Mouse (Mus musculus): ENCODE data around the gene Pknox1.
"Not testable (repeated sequence)": the region's sequence is repeated elsewhere in the genome, so short reads cannot be mapped to it uniquely, and the experiment has no call there.

The Pknox1 gene

DNA sequence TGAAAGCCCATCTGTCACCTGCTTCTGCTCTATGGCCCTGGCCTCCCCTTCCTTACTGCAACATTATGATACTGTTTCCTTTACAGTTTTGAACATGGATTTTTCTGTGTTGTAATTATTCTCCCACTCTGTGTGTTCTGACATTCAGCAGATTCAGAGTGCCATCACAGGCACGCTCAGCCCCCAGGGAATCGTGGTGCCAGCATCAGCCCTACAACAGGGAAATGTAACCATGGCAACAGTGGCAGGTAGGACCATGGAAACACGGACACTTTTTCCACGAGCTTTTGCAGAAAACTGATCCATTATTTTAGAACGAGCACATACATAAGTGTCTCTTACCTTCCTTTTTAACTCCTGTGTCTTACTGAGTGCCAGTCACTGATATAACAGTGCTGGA lies 30.5 kb downstream of the Pknox1 start:
- no peak for DNase-seq (ENCODE audit: low spot score in 2 of 2)

DNA sequence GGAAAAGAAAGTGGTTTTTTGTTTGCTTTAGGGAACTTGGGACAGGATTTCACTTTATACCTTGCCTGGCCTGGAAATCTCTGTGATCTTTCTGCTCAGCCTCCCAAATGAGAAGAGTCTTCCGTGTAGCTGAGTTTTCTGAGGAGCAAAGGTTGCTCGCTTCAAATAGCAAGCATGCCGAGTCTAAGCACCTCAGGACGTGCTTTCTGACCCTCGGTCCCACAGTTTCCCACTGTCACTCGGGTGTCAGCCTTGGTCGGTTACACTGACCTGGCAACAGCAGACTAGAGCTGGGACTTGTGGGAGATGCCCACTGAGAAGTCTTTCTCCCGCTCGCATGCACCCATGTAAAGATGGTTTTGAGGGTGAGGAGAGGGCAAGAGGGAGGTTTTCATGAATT lies 33.4 kb downstream of the Pknox1 start:
- DNase-seq (ENCODE audit: low spot score in 2 of 2) = no peak

DNA sequence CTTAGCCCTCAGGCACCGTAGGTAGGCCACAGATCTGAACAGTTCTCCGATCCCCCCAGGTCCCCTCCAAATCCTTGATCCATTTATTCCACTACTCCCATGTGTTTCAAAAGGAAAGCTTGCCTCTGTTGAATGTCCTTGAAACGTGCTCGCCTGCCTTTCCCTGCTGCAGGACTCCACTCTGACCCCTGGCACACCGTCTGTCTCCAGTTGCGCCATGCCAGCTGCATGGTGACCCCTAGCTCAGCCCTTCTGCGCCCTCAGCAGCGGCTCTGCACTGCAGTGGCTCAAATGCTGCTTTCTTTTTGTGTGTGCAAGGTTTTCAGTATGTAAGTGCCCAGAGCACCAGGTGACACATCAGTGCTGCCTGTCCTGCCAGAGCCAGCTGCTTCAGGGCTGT lies 34.1 kb downstream of the Pknox1 start:
- no peak for DNase-seq (ENCODE audit: low spot score in 2 of 2)

DNA sequence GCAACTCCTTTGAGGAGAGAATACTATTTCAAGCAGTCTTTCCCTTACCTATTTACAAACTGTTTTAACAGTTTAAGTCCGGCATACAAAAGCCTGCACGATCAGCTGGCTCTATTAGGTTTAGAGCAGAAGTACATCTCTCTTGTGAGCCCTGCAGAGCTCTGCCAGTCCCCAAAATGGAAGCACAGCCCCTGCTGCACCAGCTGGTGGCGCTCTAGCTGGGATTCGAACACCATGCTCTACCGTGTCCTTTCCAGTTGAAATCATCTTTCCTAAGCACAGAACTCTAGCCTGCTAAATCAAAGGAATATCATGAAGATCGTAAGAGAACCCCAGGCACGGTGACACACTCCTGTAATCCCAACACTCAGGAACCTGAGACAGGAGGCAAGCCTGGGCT lies 41.9 kb downstream of the Pknox1 start:
- DNase-seq (ENCODE audit: low spot score in 2 of 2) = no peak

DNA sequence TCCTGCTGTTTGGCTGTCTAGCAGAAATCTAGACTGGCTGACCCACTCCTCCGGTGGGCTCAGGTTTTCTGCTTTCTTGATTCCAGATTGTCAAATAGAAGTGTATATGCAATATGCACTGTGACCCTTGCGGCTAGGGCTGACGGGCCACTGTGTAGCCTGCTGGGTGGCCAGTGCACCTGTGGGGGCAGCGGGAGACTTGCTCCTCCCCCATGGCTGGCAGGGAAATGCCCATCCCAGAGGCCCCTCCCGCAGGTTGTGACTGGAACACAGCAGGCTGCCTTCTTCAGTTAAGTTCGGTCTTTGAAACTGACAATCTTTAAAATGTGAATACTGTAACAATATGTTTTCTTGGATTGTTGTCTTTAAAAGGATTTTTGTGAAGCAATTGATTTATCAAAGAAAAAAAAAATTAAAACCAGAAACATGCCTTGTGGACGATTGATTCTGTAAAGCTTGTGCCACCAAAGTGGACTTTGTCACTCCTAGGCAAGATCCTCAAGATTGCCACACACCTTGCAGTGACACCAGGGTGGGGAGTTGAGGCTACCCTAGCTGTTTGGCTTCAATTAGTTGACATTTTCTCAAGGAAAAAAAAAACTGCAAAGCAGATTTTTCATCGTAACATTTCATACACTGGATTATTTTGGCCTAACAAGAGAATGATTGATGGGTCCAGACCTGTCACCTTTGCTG lies 42.9 kb downstream of the Pknox1 start:
- DNase-seq (ENCODE audit: low spot score in 2 of 2) = no peak

DNA sequence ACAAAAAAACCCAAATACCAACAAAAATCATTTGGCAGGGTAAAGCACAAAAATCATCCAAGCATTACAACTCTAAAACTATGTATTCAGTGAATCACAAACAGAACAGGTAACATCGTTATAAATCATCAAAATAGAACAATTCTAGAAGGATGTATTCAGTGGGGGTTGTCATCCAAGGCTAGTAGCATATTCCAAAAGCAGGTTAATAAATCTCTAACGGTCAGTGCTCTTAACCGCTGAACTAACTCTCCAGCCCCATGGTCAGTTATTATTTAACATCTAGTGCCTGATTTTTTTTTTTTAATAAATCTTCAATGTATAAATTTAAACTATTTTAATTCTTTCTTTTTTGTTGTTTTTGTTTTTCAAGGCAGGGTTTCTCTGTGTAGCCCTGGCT lies 44.6 kb downstream of the Pknox1 start:
- not testable (repeated sequence) for DNase-seq (ENCODE audit: low spot score in 2 of 2)

DNA sequence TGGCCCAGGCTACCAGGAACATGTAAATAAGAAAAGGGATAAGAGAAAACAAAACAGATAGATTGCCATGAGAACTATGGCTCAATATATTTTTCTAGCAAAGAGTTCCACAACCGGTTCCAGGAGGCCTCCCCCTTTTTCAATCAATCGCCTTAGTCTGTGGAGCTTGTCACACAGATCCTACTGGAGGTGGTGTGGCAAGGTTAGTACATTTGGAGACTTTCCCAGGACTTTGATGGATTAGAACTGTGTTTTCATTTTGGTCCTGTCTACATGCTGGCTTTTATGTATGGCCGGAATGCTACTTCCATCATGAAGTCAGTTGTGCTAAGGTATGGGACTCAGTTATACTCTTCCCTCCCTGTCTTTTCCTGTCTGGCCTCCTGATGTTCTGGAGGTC lies 45.4 kb downstream of the Pknox1 start:
- no peak for DNase-seq (ENCODE audit: low spot score in 2 of 2)

DNA sequence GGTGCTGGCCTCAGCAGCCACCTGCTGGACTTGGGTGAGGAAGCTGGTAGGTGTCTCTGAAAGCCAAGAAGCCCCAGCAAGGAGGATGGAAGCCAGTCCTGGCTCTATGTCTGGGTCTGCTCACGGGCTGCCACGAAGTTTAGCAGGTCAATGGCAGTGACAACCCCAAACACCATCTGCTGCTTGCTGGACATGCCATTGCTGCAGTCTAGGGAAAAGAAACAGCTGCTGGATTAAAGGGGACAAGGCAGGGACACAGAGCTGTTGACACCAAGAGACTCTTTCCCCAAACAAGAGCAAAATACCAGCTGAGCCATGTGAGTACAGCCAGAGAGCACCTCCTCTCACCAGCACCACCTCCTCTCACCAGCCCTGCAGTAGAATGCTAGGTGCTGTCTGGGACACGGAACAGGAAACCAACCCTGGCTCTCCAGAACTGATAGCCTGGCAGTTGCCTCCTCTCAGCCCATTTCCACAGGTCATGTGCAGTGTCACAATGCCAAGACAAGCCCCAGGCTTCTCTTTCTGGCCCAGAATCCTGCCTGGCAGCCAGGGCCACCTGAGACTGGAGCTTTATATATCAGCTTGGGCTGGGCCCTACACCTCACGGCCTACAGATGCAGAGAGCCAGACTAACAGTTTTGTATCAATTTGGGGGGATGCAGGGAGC lies 48.7 kb downstream of the Pknox1 start:
- DNase-seq (ENCODE audit: low spot score in 2 of 2) = no peak

DNA sequence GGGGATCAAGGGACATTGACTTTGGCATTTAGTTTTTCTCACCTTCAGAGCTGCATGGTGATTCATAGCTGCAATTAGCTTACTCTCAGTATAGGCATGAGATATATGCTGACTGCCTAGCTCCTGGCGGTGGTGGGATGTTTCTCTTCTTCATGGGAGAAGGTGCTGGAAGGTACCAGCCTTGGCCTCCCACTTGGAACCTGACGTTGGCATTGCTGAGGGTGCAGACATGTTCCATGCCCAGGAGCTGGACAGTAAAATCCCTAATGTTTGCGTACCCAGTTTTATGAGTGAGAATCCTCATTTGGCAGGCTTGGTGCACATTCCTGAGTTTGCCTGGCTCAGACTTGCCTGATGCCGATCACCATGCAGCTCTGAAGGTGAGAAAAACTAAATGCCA lies 58.6 kb downstream of the Pknox1 start:
- DNase-seq (ENCODE audit: low spot score in 2 of 2) = no peak

DNA sequence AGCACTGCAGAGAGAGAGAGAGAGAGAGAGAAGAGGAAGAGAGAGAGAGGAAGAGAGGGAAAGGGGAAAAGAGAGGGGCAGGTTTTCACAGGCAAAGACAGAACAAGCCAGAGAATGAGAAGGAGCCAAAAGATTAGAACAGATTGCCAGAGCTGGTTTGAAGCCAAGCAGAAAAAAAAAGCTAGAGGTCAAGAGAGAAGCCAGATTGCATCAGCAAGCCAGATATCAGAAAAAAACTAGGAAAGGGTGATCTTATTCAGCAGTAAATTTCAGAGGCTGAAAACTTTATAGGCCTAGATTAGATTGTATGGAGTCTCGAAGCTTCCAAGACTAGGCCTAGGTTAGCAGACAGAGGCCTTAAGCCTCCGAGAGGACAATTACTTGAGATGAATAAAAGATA lies 63.4 kb downstream of the Pknox1 start:
- DNase-seq (ENCODE audit: low spot score in 2 of 2) = no peak

DNA sequence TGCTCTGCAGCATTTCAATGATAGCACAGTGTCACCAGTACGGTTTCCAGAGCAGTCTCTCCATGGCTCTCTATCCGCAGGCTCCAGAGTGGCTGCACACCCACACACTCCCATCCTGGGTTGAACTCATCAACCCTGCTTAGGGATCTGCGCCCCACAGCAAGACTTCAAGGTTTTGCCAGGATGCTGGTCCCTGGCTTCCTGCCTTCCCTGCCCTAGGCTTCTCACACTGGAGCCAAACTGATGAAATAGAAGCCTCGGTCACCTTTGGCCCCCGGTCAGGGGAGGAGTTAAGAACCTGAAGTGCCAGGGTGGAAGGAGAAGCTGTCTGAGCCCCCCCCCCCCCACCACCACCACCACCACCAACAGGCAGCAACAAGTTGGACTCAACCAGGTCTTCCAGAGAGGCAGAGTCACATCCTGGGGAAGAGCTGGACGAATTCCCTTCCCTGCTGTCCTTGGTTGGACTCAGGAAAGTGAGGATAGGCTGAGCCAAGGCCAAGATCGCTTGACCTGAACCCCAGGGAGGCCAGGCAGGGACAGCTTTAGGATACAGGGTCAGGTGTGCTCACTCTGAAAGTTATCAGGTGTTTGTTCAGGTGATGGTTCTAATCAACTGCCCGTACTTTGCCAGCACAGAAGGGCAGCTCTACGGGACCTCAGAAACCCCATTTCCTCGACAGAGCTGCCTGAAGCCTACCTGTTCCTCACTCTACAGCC lies 66.7 kb downstream of the Pknox1 start:
- no peak for DNase-seq (ENCODE audit: low spot score in 2 of 2)

DNA sequence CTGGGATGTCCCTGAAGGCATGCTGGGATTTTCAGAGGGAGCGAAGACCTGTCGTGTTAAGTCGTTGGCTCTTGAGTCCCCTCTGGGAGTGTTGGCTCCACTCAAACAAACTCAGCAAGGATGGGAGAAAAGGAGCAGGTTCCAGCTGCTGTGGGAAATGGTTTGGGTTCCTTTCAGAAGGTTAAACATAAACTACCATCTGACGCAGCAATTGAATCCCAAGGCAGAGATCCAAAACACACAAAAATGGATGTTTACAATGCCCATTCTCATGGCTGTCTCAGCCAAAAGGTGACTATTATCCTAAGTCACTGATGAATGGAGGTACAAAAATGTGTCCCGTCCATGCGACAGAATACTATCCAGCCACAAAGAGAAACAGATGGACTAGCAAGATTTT lies 68.5 kb downstream of the Pknox1 start:
- no peak for DNase-seq (ENCODE audit: low spot score in 2 of 2)

DNA sequence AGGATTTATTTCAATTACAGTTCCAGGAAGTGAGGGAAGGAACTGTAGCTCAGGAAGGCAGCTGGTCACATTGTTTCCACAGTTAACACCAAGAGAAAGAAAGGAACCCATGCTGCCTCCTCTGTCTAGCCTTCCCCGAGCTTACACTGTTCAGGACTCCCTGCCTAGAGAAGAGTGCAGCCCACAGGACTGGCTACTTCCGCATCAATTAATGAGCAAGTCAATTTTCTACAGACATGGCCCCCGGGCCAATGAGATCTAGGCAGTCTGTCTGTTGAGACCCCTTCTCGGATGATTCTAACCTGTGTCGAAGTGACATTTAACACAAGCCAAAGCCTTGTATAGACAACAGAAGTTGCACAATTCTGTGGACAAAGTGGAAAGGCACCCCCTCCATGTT lies 70.4 kb downstream of the Pknox1 start:
- no peak for DNase-seq (ENCODE audit: low spot score in 2 of 2)

DNA sequence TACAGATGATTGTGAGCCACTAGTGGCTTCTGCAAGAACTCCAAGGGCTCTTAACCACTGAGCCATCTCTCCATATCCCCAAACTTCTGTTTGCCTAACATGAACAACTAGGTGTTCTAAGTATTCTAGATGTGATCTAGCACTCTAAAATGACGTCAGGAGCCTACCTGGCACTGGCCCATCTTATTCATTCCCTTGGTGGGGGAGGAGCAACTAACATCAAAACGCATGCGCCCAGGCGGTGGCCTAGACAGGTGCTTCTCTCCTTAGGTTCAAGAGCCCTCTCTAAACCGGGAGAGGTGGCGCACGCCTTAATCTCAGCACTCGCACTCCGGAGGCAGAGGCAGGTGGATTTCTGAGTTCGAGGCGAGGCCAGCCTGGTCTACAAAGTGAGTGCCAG lies 71.2 kb downstream of the Pknox1 start:
- no peak for DNase-seq (ENCODE audit: low spot score in 2 of 2)

DNA sequence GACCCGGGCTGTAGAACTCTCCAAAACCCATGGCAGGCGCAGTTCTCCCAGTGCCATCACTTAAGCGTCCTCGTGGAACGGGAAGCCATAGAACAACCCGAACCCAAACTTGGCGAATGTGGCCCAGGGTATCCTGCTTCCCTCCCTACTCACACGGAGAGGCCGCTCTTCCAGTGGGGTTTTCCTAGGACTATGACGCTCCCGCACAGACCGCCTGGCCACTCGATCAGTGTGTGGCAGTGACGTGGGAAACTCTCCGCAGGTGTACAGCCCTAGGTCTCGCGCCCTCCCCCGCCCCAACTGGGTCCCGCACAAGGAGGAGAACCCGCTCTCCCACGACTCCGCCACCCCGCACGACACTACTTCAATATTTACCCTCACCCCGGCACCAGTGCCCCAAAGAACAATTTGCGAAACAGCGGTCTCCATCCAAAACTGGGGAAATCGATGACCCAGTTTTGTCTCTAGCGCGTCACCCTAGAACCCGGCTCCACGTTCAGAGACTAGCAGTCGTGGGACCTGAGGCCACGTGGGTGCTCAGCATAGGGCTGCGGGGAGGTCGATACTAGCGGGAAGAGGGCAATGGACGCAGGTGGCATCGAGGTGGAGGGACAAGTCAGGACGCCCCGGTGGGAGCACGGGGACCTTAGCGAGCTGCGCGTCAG lies 71.9 kb downstream of the Pknox1 start:
- no peak for DNase-seq (ENCODE audit: low spot score in 2 of 2)

DNA sequence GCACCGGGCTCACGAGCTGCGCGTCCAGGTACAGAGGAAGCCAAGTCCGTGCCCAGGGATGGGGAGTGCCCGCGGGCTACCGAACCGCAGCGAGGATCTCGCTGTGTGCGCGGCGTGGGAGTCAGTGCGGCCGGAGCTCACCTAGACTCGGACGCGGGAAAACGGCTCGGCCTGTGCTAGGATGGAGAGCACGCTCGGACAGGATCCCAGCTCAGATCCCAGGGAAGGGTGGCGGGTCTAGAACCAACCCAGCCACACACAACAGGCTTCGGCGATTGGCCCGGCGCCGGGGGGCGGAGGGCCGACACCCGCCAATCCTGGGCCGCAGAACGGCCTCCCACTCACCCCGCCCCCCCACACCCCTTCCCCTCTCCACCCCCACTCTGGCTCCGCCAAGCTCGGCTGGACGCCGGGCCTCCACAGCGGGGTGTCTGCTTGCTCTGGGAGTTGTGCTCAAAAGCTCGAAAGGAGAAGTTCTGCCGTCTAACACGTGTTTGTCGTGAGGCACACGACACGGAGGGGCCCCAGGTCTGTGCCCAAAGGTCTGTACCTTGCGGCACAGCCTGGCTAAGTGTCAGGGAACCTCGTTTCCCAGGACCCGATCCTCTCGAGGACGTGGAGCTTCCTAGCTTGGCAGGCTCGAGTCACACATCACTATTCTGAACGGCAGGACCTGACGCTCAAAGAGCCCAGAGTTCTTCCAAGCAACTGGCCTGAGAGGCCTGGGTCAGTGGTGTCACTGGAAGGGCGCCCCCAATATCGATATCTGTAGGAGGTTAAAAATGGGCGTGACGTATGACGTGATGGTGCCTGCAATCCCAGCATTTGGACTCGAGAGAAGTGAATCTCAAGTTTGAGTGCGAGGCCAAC lies 72.6 kb downstream of the Pknox1 start, which contains the start of gene Cbs:
Cbs (minus strand) TSS at position 297 of the 870 bp plus-strand sequence.
- peak; percentile 64 to 74 for DNase-seq (ENCODE audit: low spot score in 2 of 2)

DNA sequence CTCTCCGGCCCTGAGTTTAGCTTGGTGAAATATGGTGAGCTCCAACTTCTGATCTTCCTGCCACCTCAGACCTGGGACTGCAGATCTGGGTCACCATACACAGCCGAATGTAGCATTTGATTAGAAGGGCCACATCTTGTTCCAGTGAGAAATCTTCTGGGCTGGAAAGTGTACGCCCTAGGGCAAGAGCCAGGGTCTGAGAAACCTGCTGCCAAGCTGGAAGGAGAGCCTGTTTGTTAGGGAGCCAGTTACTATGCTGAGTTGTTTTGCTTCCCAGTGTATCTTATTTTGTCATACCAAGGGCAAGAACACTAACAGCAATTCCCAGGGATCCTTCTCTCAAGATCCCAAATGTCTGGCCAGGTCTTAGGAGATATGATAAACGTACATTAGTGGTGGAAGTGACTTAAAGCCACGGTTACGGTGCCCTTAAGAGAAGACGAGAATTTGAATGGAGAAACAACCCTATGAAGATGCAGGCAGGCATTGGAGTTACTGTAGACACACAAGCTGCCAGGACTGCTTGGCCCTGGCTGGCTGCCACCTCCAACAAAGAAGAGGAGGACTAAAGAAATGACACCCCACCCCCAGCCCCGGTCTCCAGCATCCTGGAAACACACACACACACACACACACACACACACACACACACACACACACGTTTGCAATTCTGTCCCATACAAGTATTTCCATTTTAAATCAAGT lies 73.5 kb downstream of the Pknox1 start:
- peak; percentile 68 to 80 for DNase-seq (ENCODE audit: low spot score in 2 of 2)

DNA sequence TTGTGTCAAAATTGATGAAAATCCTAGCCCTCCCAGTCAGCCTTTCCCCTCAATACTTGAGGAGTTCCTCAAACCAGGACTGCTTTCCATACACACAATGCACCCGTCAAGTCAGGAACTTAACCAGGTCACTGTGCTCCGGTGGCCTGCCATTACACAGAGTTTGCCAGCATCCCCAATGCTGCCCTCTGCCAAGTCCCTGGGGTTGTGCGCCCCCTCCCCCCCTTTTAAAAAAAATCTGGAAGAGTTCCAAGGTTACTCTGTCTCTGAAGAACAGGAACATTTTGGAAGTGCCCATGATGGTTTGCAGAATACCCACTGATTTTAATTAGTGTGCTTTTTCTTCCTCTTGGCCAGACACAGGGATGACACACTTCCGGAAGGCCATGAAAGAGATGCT lies 75.1 kb downstream of the Pknox1 start:
- peak; percentile 24 to 37 for DNase-seq (ENCODE audit: low spot score in 2 of 2)

DNA sequence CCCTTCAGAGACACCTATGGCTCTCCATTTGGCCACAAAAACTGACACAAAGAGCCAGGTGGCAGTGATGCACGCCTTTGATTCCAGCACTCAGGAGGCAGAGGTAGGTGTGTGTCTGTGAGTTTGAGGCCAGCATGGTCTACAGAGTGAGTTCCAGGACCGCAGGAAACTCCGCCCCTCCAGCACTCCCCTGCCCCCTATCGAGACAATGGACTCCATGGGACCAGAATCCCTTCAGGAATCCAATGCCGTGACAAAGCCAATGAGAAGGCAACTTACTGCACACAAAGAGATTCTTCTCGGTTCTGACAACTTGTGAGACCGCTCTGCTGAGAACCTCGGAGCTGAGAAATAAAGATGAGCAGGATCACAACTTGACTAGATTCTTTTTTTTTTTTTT lies 77.8 kb downstream of the Pknox1 start:
- no peak for DNase-seq (ENCODE audit: low spot score in 2 of 2)

DNA sequence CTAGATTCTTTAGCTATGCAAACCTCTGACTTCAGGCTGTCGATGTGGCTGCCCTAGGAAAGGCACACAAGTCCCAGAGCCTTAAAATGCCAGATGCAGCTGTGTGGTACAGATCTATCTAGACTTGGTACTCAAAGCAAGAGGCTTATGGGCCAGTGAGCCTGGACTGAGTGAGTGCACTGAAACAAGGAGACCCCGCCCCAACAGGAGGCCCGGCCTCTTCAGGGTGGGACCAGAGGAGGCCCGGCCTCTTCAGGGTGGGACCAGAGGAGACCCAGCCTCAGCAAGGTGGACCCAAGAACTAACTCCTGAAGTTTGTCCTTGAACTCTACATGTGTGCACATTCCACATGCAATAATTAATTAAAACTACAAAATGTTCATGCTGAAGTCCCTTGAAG lies 78.4 kb downstream of the Pknox1 start:
- no peak for DNase-seq (ENCODE audit: low spot score in 2 of 2)

Data from frontal cortex, postnatal 10 days (tissue).